Mouse (Mus musculus): Measurements from ENCODE around the gene Sec22a. TPM values are rescaled to one million over a fixed set of nuclear protein-coding genes. Genes with fewer than 3 reads are reported as not detected.

The Sec22a gene
- total RNA-seq, 1 experiment, result 16.7 TPM

GRCm38 (mm10) chr16:35404864-35405263, 41.1 kb upstream of the Sec22a start:
- TF ChIP-seq ZC3H11A (IDR thresholded peaks at IDR 0.05; ENCODE audit: borderline replicate concordance, low read depth, low read length) (no peak), ZNF384 (IDR thresholded peaks at IDR 0.05; ENCODE audit: low read depth, low read length) (no peak), CHD2 (IDR thresholded peaks at IDR 0.05; ENCODE audit: low read depth, low read length) (no peak), MAFK (IDR thresholded peaks at IDR 0.05; ENCODE audit: insufficient read depth, low read depth, low read length) (no peak), HCFC1 (IDR thresholded peaks at IDR 0.05; ENCODE audit: borderline replicate concordance, insufficient read depth, low read length) (no peak)
- Histone ChIP-seq H3K27ac (ENCODE audit: insufficient read depth, low read depth, low read length, poor library complexity, severe bottlenecking) (no peak overlapping the region), H3K9me3 (ENCODE audit: control insufficient read depth, insufficient read depth, low read depth, low read length) (no peaks in the 10 kb centered on the region), H3K4me3 (ENCODE audit: insufficient read depth in 1 of 2, low read depth in 1 of 2, low read length in 2 of 2, poor library complexity in 1 of 2, severe bottlenecking in 1 of 2) (no peak overlapping the region), H3K9ac (ENCODE audit: insufficient read depth, low read depth, low read length, poor library complexity, severe bottlenecking) (no peak overlapping the region), H3K4me1 (ENCODE audit: control insufficient read depth in 2 of 2, insufficient read depth in 2 of 2, low read length in 2 of 2, poor library complexity in 1 of 2) (peaks cover 0 to 7% of the 10 kb centered on the region in 2 experiments; a peak in 2 of 4 replicates), H3K36me3 (ENCODE audit: control insufficient read depth, insufficient read depth, low read length, poor library complexity, severe bottlenecking) (peaks cover 10% of the 10 kb centered on the region)
- no peak for DNase-seq (ENCODE audit: low read depth, low spot score)
- in situ Hi-C loops (cut with MboI; ENCODE audit: low sequenced_read_pairs in 2 of 2, unreplicated experiment in 2 of 2), result no loop called here

- H3K9me3 ChIP-seq (ENCODE audit: control insufficient read depth, insufficient read depth, low read depth, low read length), result no peaks in the 10 kb centered on the region
- no peak for DNase-seq (ENCODE audit: low read depth, low spot score)
- H3K9ac ChIP-seq (ENCODE audit: insufficient read depth, low read depth, low read length, poor library complexity, severe bottlenecking), result no peak overlapping the region
- in situ Hi-C loops (cut with MboI; ENCODE audit: low sequenced_read_pairs in 2 of 2, unreplicated experiment in 2 of 2), result no loop called here
- peaks cover 10% of the 10 kb centered on the region for H3K36me3 ChIP-seq (ENCODE audit: control insufficient read depth, insufficient read depth, low read length, poor library complexity, severe bottlenecking)
- no peak overlapping the region for H3K27ac ChIP-seq (ENCODE audit: insufficient read depth, low read depth, low read length, poor library complexity, severe bottlenecking)
- H3K4me3 ChIP-seq (ENCODE audit: insufficient read depth in 1 of 2, low read depth in 1 of 2, low read length in 2 of 2, poor library complexity in 1 of 2, severe bottlenecking in 1 of 2), result no peak overlapping the region
- peaks cover 0 to 7% of the 10 kb centered on the region in 2 experiments; a peak in 2 of 4 replicates for H3K4me1 ChIP-seq (ENCODE audit: control insufficient read depth in 2 of 2, insufficient read depth in 2 of 2, low read length in 2 of 2, poor library complexity in 1 of 2)
- no peak for TF ChIP-seq ZC3H11A (IDR thresholded peaks at IDR 0.05; ENCODE audit: borderline replicate concordance, low read depth, low read length)
- no peak for TF ChIP-seq ZNF384 (IDR thresholded peaks at IDR 0.05; ENCODE audit: low read depth, low read length)
- no peak for TF ChIP-seq MAFK (IDR thresholded peaks at IDR 0.05; ENCODE audit: insufficient read depth, low read depth, low read length)
- TF ChIP-seq HCFC1 (IDR thresholded peaks at IDR 0.05; ENCODE audit: borderline replicate concordance, insufficient read depth, low read length), result no peak
- no peak for TF ChIP-seq CHD2 (IDR thresholded peaks at IDR 0.05; ENCODE audit: low read depth, low read length)
Measured at GRCm38 (mm10) chr16:35403891-35404290, 40.2 kb upstream of the Sec22a start.

- H3K36me3 ChIP-seq (ENCODE audit: control insufficient read depth, insufficient read depth, low read length, poor library complexity, severe bottlenecking), result peaks cover 8% of the 10 kb centered on the region
- H3K4me3 ChIP-seq (ENCODE audit: insufficient read depth in 1 of 2, low read depth in 1 of 2, low read length in 2 of 2, poor library complexity in 1 of 2, severe bottlenecking in 1 of 2), result no peak overlapping the region
- H3K9me3 ChIP-seq (ENCODE audit: control insufficient read depth, insufficient read depth, low read depth, low read length), result no peaks in the 10 kb centered on the region
- peaks cover 0 to 7% of the 10 kb centered on the region in 2 experiments; a peak in 2 of 4 replicates for H3K4me1 ChIP-seq (ENCODE audit: control insufficient read depth in 2 of 2, insufficient read depth in 2 of 2, low read length in 2 of 2, poor library complexity in 1 of 2)
- no peak overlapping the region for H3K9ac ChIP-seq (ENCODE audit: insufficient read depth, low read depth, low read length, poor library complexity, severe bottlenecking)
- DNase-seq (ENCODE audit: low read depth, low spot score), result no peak
- TF ChIP-seq MAFK (IDR thresholded peaks at IDR 0.05; ENCODE audit: insufficient read depth, low read depth, low read length), result no peak
- no peak for TF ChIP-seq ZNF384 (IDR thresholded peaks at IDR 0.05; ENCODE audit: low read depth, low read length)
- no peak for TF ChIP-seq HCFC1 (IDR thresholded peaks at IDR 0.05; ENCODE audit: borderline replicate concordance, insufficient read depth, low read length)
- TF ChIP-seq ZC3H11A (IDR thresholded peaks at IDR 0.05; ENCODE audit: borderline replicate concordance, low read depth, low read length), result no peak
- no peak for TF ChIP-seq CHD2 (IDR thresholded peaks at IDR 0.05; ENCODE audit: low read depth, low read length)
- H3K27ac ChIP-seq (ENCODE audit: insufficient read depth, low read depth, low read length, poor library complexity, severe bottlenecking), result no peak overlapping the region
- in situ Hi-C loops (cut with MboI; ENCODE audit: low sequenced_read_pairs in 2 of 2, unreplicated experiment in 2 of 2), result no loop called here
Measured at GRCm38 (mm10) chr16:35403356-35403755, 39.6 kb upstream of the Sec22a start.

GRCm38 (mm10) chr16:35392813-35393212, 29.1 kb upstream of the Sec22a start:
- TF ChIP-seq MAFK (IDR thresholded peaks at IDR 0.05; ENCODE audit: insufficient read depth, low read depth, low read length) (no peak), CHD2 (IDR thresholded peaks at IDR 0.05; ENCODE audit: low read depth, low read length) (no peak), ZC3H11A (IDR thresholded peaks at IDR 0.05; ENCODE audit: borderline replicate concordance, low read depth, low read length) (no peak), HCFC1 (IDR thresholded peaks at IDR 0.05; ENCODE audit: borderline replicate concordance, insufficient read depth, low read length) (no peak), ZNF384 (IDR thresholded peaks at IDR 0.05; ENCODE audit: low read depth, low read length) (no peak)
- in situ Hi-C loops (cut with MboI; ENCODE audit: low sequenced_read_pairs in 2 of 2, unreplicated experiment in 2 of 2), result no loop called here
- H3K36me3 ChIP-seq (ENCODE audit: control insufficient read depth, insufficient read depth, low read length, poor library complexity, severe bottlenecking), result 0 out of 2 replicates have a peak, but pooled peaks cover 4% of the 10 kb centered on the region
- no peak overlapping the region for H3K4me3 ChIP-seq (ENCODE audit: insufficient read depth in 1 of 2, low read depth in 1 of 2, low read length in 2 of 2, poor library complexity in 1 of 2, severe bottlenecking in 1 of 2)
- no peaks in the 10 kb centered on the region for H3K9me3 ChIP-seq (ENCODE audit: control insufficient read depth, insufficient read depth, low read depth, low read length)
- no peak for DNase-seq (ENCODE audit: low read depth, low spot score)
- no peaks in the 10 kb centered on the region for H3K4me1 ChIP-seq (ENCODE audit: control insufficient read depth in 2 of 2, insufficient read depth in 2 of 2, low read length in 2 of 2, poor library complexity in 1 of 2)
- H3K27ac ChIP-seq (ENCODE audit: insufficient read depth, low read depth, low read length, poor library complexity, severe bottlenecking), result no peak overlapping the region
- H3K9ac ChIP-seq (ENCODE audit: insufficient read depth, low read depth, low read length, poor library complexity, severe bottlenecking), result no peak overlapping the region

GRCm38 (mm10) chr16:35385654-35386053, 21.9 kb upstream of the Sec22a start:
- DNase-seq (ENCODE audit: low read depth, low spot score), result no peak
- Histone ChIP-seq H3K4me1 (ENCODE audit: control insufficient read depth in 2 of 2, insufficient read depth in 2 of 2, low read length in 2 of 2, poor library complexity in 1 of 2) (no peaks in the 10 kb centered on the region), H3K36me3 (ENCODE audit: control insufficient read depth, insufficient read depth, low read length, poor library complexity, severe bottlenecking) (no peaks in the 10 kb centered on the region), H3K27ac (ENCODE audit: insufficient read depth, low read depth, low read length, poor library complexity, severe bottlenecking) (no peak overlapping the region), H3K9me3 (ENCODE audit: control insufficient read depth, insufficient read depth, low read depth, low read length) (no peaks in the 10 kb centered on the region), H3K4me3 (ENCODE audit: insufficient read depth in 1 of 2, low read depth in 1 of 2, low read length in 2 of 2, poor library complexity in 1 of 2, severe bottlenecking in 1 of 2) (no peak overlapping the region), H3K9ac (ENCODE audit: insufficient read depth, low read depth, low read length, poor library complexity, severe bottlenecking) (no peak overlapping the region)
- in situ Hi-C loops (cut with MboI; ENCODE audit: low sequenced_read_pairs in 2 of 2, unreplicated experiment in 2 of 2), result no loop called here
- TF ChIP-seq MAFK (IDR thresholded peaks at IDR 0.05; ENCODE audit: insufficient read depth, low read depth, low read length) (no peak), ZC3H11A (IDR thresholded peaks at IDR 0.05; ENCODE audit: borderline replicate concordance, low read depth, low read length) (no peak), CHD2 (IDR thresholded peaks at IDR 0.05; ENCODE audit: low read depth, low read length) (no peak)
